Mouse (Mus musculus) hindbrain, embryonic 14.5 days (tissue): ENCODE data around the gene Polrmt. TPM values are rescaled to one million over a fixed set of nuclear protein-coding genes. Genes with fewer than 3 reads are reported as not detected.

ENCODE experiments used
- ATAC-seq: fragments of 200-750 bp; cut with Nextera tagmentation; 2 replicates; pipeline ENCODE4 v1.8.0; 2017; ENCODE audit warnings: moderate number of reproducible peaks, mild to moderate bottlenecking, moderate TSS enrichment, moderate library complexity; ENCODE audit not compliant: low FRiP score
- DNase-seq: peaks from one replicate; pipeline ENCODE4 v3.0.0-alpha.2; 2015; ENCODE audit warnings: low spot score
- H3K27ac ChIP-seq: fragments of 300-500 bp; sonication (generic); 2 replicates; pipeline ENCODE4 v1.5.1; 2014; ENCODE audit warnings: mild to moderate bottlenecking, moderate library complexity
- H3K27me3 ChIP-seq: fragments of 300-500 bp; sonication (generic); 2 replicates; pipeline ENCODE4 v1.6.1; 2014; ENCODE audit warnings: mild to moderate bottlenecking, low read length, mixed read lengths; ENCODE audit not compliant: control insufficient read depth, insufficient read depth
- H3K36me3 ChIP-seq: fragments of 300-500 bp; sonication (generic); replicated peaks from 2 replicates; pipeline ENCODE4 v1.6.1; 2014; ENCODE audit not compliant: control insufficient read depth, insufficient read depth
- H3K4me1 ChIP-seq: fragments of 300-500 bp; sonication (generic); replicated peaks from 2 replicates; pipeline ENCODE4 v1.6.1; 2014; ENCODE audit warnings: antibody characterized with exemption, low read length, mixed read lengths; ENCODE audit not compliant: control insufficient read depth, insufficient read depth
- H3K4me2 ChIP-seq: fragments of 300-500 bp; sonication (generic); replicated peaks from 2 replicates; pipeline ENCODE4 v1.6.1; 2014; ENCODE audit warnings: mild to moderate bottlenecking, moderate library complexity
- H3K4me3 ChIP-seq: fragments of 300-500 bp; sonication (generic); replicated peaks from 2 replicates; pipeline ENCODE4 v1.5.1; 2014; ENCODE audit warnings: mild to moderate bottlenecking, low read length
- H3K9ac ChIP-seq: fragments of 300-500 bp; sonication (generic); 2 replicates; pipeline ENCODE4 v1.6.1; 2014
- H3K9me3 ChIP-seq: fragments of 300-500 bp; sonication (generic); 2 replicates; pipeline ENCODE4 v1.6.1; 2016; ENCODE audit warnings: low read length; ENCODE audit not compliant: control insufficient read depth
- WGBS: fragments of 180-500 bp; shearing (Covaris S2); extraction: QIAGEN DNeasy Blood & Tissue Kit; methylation state at CpG from one replicate; pipeline ENCODE4 v1.1.7; 2014; 5-methylcytosine and 5-hydroxymethylcytosine counted together
- polyA plus RNA-seq: library from polyadenylated mRNA; unstranded; fragments of >200 nt; fragmentation: Nextera tagmentation; extraction: Ambion mirVana; gene quantifications from 2 replicates; pipeline ENCODE4 v1.2.1, GENCODE M21; 2014

The Polrmt gene
- polyA plus RNA-seq, 1 experiment from 2014 or later: 32.8 TPM

DNA sequence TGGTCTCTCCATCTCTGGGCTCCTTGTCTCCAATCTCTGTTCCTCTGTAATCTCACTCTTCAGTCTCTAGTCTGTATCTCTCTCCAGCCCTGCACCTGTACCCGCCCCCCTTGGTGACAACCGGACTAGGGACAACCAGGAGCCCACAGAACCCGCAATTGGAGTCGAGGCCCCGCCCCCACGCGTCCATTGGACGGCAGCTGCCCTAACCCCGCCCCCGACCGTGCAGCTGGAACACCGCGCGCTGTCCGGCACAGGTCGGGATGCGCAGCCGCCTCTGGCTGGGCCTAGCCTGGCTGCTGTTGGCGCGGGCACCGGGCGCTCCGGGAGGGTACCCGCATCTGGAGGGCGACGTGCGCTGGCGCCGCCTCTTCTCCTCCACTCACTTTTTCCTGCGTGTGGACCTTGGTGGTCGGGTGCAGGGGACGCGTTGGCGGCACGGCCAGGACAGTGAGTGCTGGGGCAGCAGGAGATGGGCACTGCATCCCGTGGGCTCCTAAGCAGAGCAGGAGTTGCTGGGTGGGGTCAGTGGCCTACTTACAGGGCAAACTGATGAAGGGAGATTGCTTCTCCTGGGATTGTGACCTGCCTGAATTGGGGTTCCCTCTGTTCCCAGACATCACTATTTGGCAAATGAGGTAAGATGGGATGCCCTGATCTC is 8.6 kb upstream of the Polrmt start, which contains the start of gene Fgf22:
TSS of gene Fgf22 (plus strand) at position 221 of the 661 bp plus-strand sequence.
- Histone ChIP-seq H3K4me2 (peak within 1 kb of the TSS; percentile 76), H3K4me3 (peak within 1 kb of the TSS; percentile 36), H3K36me3 (peaks cover 41% of the 10 kb centered on the region), H3K9ac (peak within 1 kb of the TSS; percentile 57), H3K27me3 (no peaks in the 10 kb centered on the region), H3K4me1 (peaks cover 11% of the 10 kb centered on the region; the same call in 1 of the 2 replicates), H3K9me3 (no peaks in the 10 kb centered on the region), H3K27ac (no peak within 1 kb of the TSS)
- DNase-seq: peak; percentile 62
- peak; percentile 80 for ATAC-seq
- 1% methylated on average over 36 of the region's 36 CpGs for whole genome bisulfite sequencing

DNA sequence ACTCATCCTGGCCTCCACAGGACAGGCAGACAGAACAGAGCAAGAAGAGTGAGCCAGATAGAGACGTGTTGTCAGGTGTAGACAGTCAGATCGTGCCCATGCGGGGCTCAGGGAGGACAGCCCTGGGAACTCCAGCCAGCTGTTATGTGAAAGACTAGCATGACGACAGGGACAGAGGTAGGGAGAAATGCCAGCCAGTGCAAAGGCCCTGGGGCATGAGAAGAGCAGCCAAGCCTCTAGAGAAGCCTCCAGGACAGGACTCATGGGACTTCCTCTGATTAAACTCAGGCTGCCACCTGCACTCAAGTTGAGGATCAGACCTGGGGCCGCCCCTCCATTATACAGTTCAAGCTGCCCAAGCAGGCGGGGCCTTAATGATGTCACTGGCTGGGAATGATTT is 2.1 kb upstream of the Polrmt start:
- H3K36me3 ChIP-seq: peaks cover 7% of the 10 kb centered on the region
- peaks cover 7% of the 10 kb centered on the region for H3K4me1 ChIP-seq
- DNase-seq: no peak
- no peaks in the 10 kb centered on the region; the same call in 1 of the 2 replicates for H3K27me3 ChIP-seq
- H3K9me3 ChIP-seq: no peaks in the 10 kb centered on the region
- no peak overlapping the region for H3K27ac ChIP-seq
- ATAC-seq: no peak
- H3K9ac ChIP-seq: no peak overlapping the region
- WGBS: 78% methylated on average over 6 of the region's 6 CpGs
- no peak overlapping the region for H3K4me3 ChIP-seq
- no peak overlapping the region for H3K4me2 ChIP-seq

DNA sequence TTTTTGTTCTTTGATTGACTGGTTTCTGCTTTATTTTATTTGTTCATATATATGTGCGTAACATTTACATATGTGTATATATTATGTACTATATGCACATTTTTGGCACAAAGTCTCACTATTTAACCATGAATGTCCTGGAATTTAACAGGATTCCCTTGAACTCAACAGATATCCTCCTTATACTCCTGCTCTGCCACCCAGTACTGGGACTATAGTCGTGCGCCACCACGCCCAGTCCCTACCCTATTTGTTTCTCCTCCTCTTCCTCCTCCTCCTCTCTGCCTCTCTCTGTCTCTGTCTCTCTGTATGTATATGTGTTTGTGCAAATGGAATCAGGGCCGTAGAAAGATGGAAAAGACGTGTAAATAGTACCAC is 382 bp upstream of the Polrmt start:
- peak overlapping the region; percentile 76 for H3K4me2 ChIP-seq
- peak overlapping the region; percentile 64 for H3K4me3 ChIP-seq
- 26% methylated on average over 6 of the region's 6 CpGs for WGBS
- no peak overlapping the region for H3K27ac ChIP-seq
- ATAC-seq (peak; percentile 53), DNase-seq (no peak)
- no peaks in the 10 kb centered on the region for H3K9me3 ChIP-seq
- H3K4me1 ChIP-seq: peaks cover 7% of the 10 kb centered on the region
- no peaks in the 10 kb centered on the region; the same call in 1 of the 2 replicates for H3K27me3 ChIP-seq
- H3K9ac ChIP-seq: peak overlapping the region; percentile 48
- peaks cover 21% of the 10 kb centered on the region for H3K36me3 ChIP-seq

DNA sequence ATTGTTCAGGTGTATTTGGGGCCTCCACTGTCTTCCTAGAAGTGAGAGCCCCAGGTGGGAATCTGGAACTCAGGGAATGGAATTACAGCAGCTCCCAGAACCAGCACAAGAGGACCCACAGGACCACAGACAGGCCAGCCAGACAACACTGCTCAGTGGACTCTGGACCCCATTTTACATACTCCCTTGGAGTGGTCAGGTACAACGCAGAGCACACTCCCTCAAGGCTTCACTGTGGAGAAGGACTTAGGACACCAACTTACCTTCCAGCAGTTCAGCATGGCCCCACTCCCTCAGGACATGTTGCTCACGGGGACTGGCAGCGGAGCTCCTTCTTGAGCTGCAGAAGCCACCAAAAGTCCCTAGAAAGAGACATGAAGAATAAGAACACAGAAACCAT is 970 bp downstream of the Polrmt start:
- ATAC-seq: no peak
- H3K4me2 ChIP-seq: peak overlapping the region; percentile 76
- H3K4me3 ChIP-seq: peak overlapping the region; percentile 64; the same call in 1 of the 2 replicates
- H3K4me1 ChIP-seq: peaks cover 7% of the 10 kb centered on the region
- no peak for DNase-seq
- no peak overlapping the region for H3K27ac ChIP-seq
- H3K27me3 ChIP-seq: no peaks in the 10 kb centered on the region; the same call in 1 of the 2 replicates
- H3K36me3 ChIP-seq: peaks cover 33% of the 10 kb centered on the region
- peak overlapping the region; percentile 71; the same call in 1 of the 2 replicates for H3K9ac ChIP-seq
- peaks cover 8% of the 10 kb centered on the region; the same call in 1 of the 2 replicates for H3K9me3 ChIP-seq
- WGBS: 90% methylated on average over 3 of the region's 3 CpGs

DNA sequence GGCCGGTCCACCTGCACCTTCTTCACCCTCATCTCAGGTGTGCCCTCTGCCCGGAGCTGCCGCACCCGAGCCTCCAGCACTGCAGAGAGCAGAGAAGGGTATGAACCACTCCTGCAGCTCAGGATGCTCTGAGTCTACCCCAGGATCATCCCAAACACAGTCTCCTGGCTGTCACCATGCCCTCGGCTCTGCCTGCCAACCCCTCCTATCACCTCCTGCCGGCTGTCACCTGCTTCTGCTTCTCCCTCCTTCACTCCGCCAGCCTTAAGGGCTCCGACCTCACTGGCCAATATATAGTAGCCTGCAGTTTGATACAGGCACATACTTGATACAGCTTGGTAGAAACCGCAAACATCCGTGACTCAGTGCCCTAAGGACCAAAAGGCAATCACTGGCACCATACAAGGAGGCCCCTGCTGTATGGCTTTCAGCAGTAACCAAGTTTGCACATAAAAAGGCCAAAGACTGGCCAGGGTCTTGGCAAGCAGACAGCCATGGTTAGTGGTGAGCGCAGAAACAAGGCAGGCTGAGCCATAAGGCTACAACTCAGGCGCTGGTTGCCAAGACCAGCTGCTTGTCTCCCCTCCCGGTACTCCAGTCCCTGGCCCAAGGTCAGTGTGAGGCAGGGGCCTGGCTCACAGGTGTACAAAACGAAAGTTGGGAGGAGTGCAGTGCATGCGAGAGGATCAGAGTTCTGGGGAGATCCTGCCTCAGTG is 2.6 kb downstream of the Polrmt start:
- no peak overlapping the region for H3K27ac ChIP-seq
- WGBS: 94% methylated on average over 15 of the region's 15 CpGs
- H3K4me1 ChIP-seq: peaks cover 7% of the 10 kb centered on the region
- no peak overlapping the region for H3K4me3 ChIP-seq
- ATAC-seq (no peak), DNase-seq (no peak)
- peaks cover 23% of the 10 kb centered on the region for H3K9me3 ChIP-seq
- no peak overlapping the region for H3K4me2 ChIP-seq
- H3K9ac ChIP-seq: no peak overlapping the region
- no peaks in the 10 kb centered on the region; the same call in 1 of the 2 replicates for H3K27me3 ChIP-seq
- peaks cover 50% of the 10 kb centered on the region for H3K36me3 ChIP-seq

DNA sequence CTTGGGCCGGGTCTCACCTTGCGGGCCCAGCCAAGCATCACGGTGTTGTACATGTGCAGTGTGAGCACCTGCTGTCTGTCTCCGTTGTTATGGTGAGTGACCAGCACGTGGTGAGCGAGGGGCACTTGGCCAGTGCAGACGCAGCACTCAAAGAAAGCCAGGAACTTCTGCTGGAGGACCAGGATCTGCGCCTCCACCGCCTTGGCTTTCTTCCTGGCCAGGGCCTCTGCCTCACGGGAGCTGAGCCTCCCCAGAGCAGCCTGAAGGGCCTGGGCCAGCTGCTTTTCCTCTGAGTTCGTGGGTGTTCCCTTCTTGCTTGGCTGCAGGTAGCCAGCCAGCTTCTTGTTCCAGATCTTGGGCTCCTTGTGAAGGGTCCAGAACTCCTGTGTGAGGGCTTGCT is 3.2 kb downstream of the Polrmt start:
- Histone ChIP-seq H3K9ac (no peak overlapping the region), H3K27ac (no peak overlapping the region), H3K36me3 (peaks cover 56% of the 10 kb centered on the region), H3K4me1 (peaks cover 7% of the 10 kb centered on the region), H3K9me3 (peaks cover 30% of the 10 kb centered on the region), H3K4me3 (no peak overlapping the region), H3K27me3 (no peaks in the 10 kb centered on the region), H3K4me2 (no peak overlapping the region)
- 91% methylated on average over 11 of the region's 11 CpGs for WGBS
- DNase-seq (no peak), ATAC-seq (no peak)

DNA sequence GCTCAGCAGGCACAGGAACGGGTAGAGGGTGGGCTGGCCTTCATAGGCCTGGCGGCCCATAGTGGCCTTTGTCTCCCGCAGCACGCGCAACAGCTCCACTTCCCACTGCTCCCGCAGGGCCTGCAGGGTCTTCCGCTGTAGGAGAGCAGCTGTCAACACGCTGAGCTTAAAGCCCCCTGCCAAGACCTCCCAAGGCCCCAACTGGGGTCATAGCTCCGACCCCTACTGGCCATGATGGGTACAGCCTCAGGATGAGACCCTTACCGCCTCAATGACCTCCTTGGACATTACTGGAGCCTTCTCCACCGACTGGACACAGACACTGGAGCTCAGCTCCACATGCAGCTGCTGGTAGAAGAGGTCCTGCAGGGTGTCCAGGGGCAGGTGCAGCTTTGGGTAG is 5.5 kb downstream of the Polrmt start:
- no peak for DNase-seq
- ATAC-seq: no peak
- Histone ChIP-seq H3K36me3 (peaks cover 79% of the 10 kb centered on the region), H3K27me3 (0 out of 2 replicates have a peak, but pooled peaks cover 2% of the 10 kb centered on the region), H3K9ac (no peak overlapping the region), H3K4me3 (no peak overlapping the region), H3K4me2 (no peak overlapping the region), H3K9me3 (peaks cover 49% of the 10 kb centered on the region), H3K27ac (no peak overlapping the region), H3K4me1 (peaks cover 7% of the 10 kb centered on the region)
- 58% methylated on average over 11 of the region's 11 CpGs for WGBS

DNA sequence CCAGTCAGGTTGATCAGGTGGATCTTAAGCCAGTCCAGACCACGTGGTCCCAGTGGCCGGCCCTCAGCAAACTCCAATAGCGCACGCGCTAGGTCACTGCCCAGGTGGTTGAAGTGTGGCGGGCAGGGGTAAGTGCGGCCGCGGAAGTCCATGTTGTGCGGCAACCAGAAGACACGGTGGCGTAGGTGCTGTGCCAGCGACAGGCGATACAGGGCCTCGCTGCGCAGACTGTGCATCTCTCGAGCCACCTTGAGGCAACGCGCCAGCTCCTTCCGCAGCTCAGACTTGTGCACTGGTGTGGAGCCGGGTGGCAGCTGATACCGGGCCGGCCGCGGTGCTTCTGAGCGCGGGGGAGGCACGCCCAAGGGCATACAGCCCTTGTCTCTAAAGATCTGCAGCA is 7.1 kb downstream of the Polrmt start:
- 97% methylated on average over 28 of the region's 28 CpGs for WGBS
- Histone ChIP-seq H3K9ac (no peak overlapping the region), H3K36me3 (peaks cover 95% of the 10 kb centered on the region), H3K27ac (no peak overlapping the region), H3K27me3 (0 out of 2 replicates have a peak, but pooled peaks cover 4% of the 10 kb centered on the region), H3K4me2 (no peak overlapping the region), H3K9me3 (peaks cover 53% of the 10 kb centered on the region), H3K4me1 (no peaks in the 10 kb centered on the region), H3K4me3 (no peak overlapping the region)
- DNase-seq: no peak
- no peak for ATAC-seq

DNA sequence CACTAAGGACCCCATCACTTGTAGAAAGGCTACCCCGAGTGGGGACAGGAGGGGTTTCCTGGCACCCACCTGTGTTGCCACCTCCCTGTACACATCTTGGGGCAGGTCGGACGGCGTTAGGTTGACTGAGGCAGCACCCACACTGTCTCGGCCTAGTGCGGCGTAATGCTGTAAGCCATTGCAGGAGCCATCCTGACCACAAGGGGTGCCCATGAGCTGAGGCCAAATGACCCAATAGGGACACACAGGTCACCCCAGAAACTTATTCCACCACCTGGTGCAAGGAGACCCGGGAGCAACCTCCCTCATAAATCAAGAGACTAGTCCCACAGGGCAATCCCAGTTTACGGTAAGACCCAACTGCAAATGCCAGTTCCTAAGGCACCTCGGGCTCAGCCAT is 8.1 kb downstream of the Polrmt start:
- Histone ChIP-seq H3K27me3 (0 out of 2 replicates have a peak, but pooled peaks cover 4% of the 10 kb centered on the region), H3K9me3 (peaks cover 53% of the 10 kb centered on the region), H3K27ac (no peak overlapping the region), H3K4me1 (no peaks in the 10 kb centered on the region), H3K36me3 (peaks cover 96% of the 10 kb centered on the region), H3K4me3 (no peak overlapping the region), H3K9ac (no peak overlapping the region), H3K4me2 (no peak overlapping the region)
- DNase-seq: no peak
- WGBS: 85% methylated on average over 10 of the region's 10 CpGs
- ATAC-seq: no peak
